Mouse (Mus musculus) C2C12 (cell line): ENCODE measurements around the gene Otud7a.

ENCODE experiments used
- CEBPB ChIP-seq: IDR thresholded peaks from one replicate; pipeline ENCODE4 v1.6.1; 2011; ENCODE audit warnings: low read depth, mild to moderate bottlenecking, control low read depth, moderate library complexity
- CTCF ChIP-seq: IDR thresholded peaks from one replicate; pipeline ENCODE4 v1.5.1; 2011; ENCODE audit not compliant: control insufficient read depth, insufficient read depth, insufficient read length
- FOSL1 ChIP-seq: IDR thresholded peaks from one replicate; pipeline ENCODE4 v1.8.0; 2011; ENCODE audit warnings: mild to moderate bottlenecking, low read length; ENCODE audit not compliant: poor library complexity, insufficient read depth, severe bottlenecking
- MAX ChIP-seq: IDR thresholded peaks from one replicate; pipeline ENCODE4 v1.6.1; 2011; ENCODE audit warnings: mild to moderate bottlenecking, control low read depth
- MYOD1 ChIP-seq: IDR thresholded peaks from one replicate; pipeline ENCODE4 v1.6.1; 2011; ENCODE audit warnings: low read depth; ENCODE audit not compliant: control insufficient read depth, insufficient read length
- MYOG ChIP-seq: IDR thresholded peaks from one replicate; pipeline ENCODE4 v1.6.1; 2011; ENCODE audit not compliant: control insufficient read depth, insufficient read length; ENCODE audit errors: extremely low read depth
- USF1 ChIP-seq: IDR thresholded peaks from one replicate; pipeline ENCODE4 v1.6.1; 2011; ENCODE audit warnings: low read depth, mild to moderate bottlenecking, control low read depth, moderate library complexity

DNA sequence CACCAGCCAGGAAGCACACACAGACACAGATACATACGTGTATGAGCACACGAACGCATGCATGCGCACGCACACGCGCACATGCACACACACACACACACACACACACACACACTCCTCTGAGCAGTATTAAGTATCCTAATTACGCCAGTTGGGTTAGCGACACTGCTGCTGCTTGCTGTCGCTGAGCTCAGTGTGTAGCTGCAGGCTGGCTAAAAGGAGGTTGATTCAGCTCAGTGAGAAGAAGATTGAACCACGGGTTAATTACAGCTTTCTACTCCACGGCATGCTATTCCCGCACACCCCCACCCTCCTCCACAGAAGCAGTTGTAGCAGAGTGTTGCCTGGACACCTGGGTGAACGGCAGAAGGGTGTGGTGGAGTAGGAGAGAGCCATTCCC is 224.4 kb downstream of the Otud7a start:
- TF ChIP-seq CTCF (no peak), MAX (no peak), MYOD1 (no peak), USF1 (no peak), CEBPB (no peak), MYOG (no peak), FOSL1 (no peak)
